ENCODE assay signal across 10 mouse cellular contexts in the genomic region with DNA sequence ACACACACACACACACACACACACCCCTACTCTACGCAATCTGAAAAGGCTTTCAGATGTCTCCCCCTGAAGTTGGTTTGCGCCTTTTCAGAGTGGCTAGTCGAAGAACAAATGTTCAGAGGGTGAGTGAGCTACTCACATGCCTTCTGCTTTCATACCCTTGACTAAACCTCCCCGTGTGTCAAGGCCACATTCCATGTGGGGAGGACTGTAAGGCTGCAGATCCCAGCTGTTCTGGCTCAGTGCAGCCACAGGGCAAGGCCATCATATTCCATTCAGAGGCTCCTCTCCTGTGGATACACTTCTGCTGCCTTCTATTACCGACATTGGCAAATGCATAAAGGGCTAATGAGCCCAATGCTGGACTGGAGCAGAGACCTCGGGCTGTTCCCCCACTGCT. TPM values are rescaled to one million over a fixed set of nuclear protein-coding genes. Genes with fewer than 3 reads are reported as not detected.
A peak's percentile ranks its signal among the peaks of the same experiment; 100 is the strongest.
DNase-seq lines count a peak whose midpoint lies in the region; ATAC-seq and TF ChIP-seq lines count a peak whose summit lies in the region.
"Had no signal": no experiment of that assay in that cellular context is flagged by ENCODE, and none has a peak within 500 bp of the region (broad histone marks: within the 10 kb centered on the region; RNA-seq: fewer than 3 reads in every experiment).

No protein-coding gene starts in this region.

- WGBS in stomach, embryonic 15.5 days: 63% methylated on average over 6 of the region's 6 CpGs
- 69% methylated on average over 6 of the region's 6 CpGs for WGBS in stomach, postnatal 0 days
- 56% methylated on average over 6 of the region's 6 CpGs for WGBS in limb, embryonic 15.5 days

- H3K4me3 ChIP-seq in stomach, embryonic 15.5 days (replicated peaks): no peak overlapping the region
- no peak overlapping the region for H3K4me3 ChIP-seq in stomach, postnatal 0 days (ENCODE audit: low read depth, low read length)
- H3K4me3 ChIP-seq in limb, embryonic 15.5 days: no peak overlapping the region
- H3K4me3 ChIP-seq: hindbrain, embryonic 13.5 days had no signal

- peak overlapping the region; percentile 7; the same call in 1 of the 2 replicates for H3K27ac ChIP-seq in stomach, embryonic 15.5 days
- no peak overlapping the region for H3K27ac ChIP-seq in stomach, postnatal 0 days (replicated peaks)
- H3K27ac ChIP-seq in limb, embryonic 15.5 days: peak overlapping the region; percentile 88
- H3K27ac ChIP-seq: hindbrain, embryonic 13.5 days had no signal

- no peak overlapping the region for H3K4me2 ChIP-seq in stomach, embryonic 15.5 days
- H3K4me2 ChIP-seq in stomach, postnatal 0 days (replicated peaks; ENCODE audit: low read depth): no peak overlapping the region
- no peak overlapping the region for H3K4me2 ChIP-seq in limb, embryonic 15.5 days
- H3K4me2 ChIP-seq: hindbrain, embryonic 13.5 days had no signal

- H3K27me3 ChIP-seq in stomach, embryonic 15.5 days (replicated peaks): no peaks in the 10 kb centered on the region
- H3K27me3 ChIP-seq in stomach, postnatal 0 days (ENCODE audit: control insufficient read depth, insufficient read depth, low read length): no peaks in the 10 kb centered on the region
- H3K27me3 ChIP-seq in limb, embryonic 15.5 days: no peaks in the 10 kb centered on the region
- H3K27me3 ChIP-seq: hindbrain, embryonic 13.5 days had no signal

- TF ChIP-seq CTCF in stomach, postnatal 0 days (IDR thresholded peaks at IDR 0.05; ENCODE audit: low read depth): no peak

- no peaks in the 10 kb centered on the region for H3K9me3 ChIP-seq in stomach, embryonic 15.5 days
- H3K9me3 ChIP-seq in stomach, postnatal 0 days (ENCODE audit: control insufficient read depth, low read length): no peaks in the 10 kb centered on the region
- no peaks in the 10 kb centered on the region for H3K9me3 ChIP-seq in limb, embryonic 15.5 days
- H3K9me3 ChIP-seq: hindbrain, embryonic 13.5 days had no signal

- TF ChIP-seq EP300 in stomach, postnatal 0 days (optimal IDR thresholded peaks at IDR 0.05): no peak

- ATAC-seq in stomach, embryonic 15.5 days (ENCODE audit: insufficient read depth, low FRiP score, low read depth): no peak
- no peak; the same call in 1 of the 2 replicates for ATAC-seq in stomach, postnatal 0 days (ENCODE audit: low FRiP score, low TSS enrichment)
- no peak for ATAC-seq in limb, embryonic 15.5 days (ENCODE audit: insufficient number of reproducible peaks, low FRiP score, low TSS enrichment, low read depth)

- H3K4me1 ChIP-seq in stomach, embryonic 15.5 days: 0 out of 2 replicates have a peak, but pooled peaks cover 5% of the 10 kb centered on the region
- H3K4me1 ChIP-seq in stomach, postnatal 0 days (replicated peaks; ENCODE audit: control insufficient read depth, insufficient read depth): peaks cover 2% of the 10 kb centered on the region; the same call in 1 of the 2 replicates
- peaks cover 59% of the 10 kb centered on the region for H3K4me1 ChIP-seq in limb, embryonic 15.5 days
- H3K4me1 ChIP-seq: hindbrain, embryonic 13.5 days had no signal

- no peak overlapping the region for H3K9ac ChIP-seq in stomach, embryonic 15.5 days
- H3K9ac ChIP-seq in stomach, postnatal 0 days (ENCODE audit: low read length): no peak overlapping the region
- H3K9ac ChIP-seq in limb, embryonic 15.5 days: no peak overlapping the region
- H3K9ac ChIP-seq: hindbrain, embryonic 13.5 days had no signal

- no peaks in the 10 kb centered on the region for H3K36me3 ChIP-seq in stomach, embryonic 15.5 days
- no peaks in the 10 kb centered on the region for H3K36me3 ChIP-seq in stomach, postnatal 0 days (ENCODE audit: control insufficient read depth, insufficient read depth, low read length)
- peaks cover 2% of the 10 kb centered on the region; the same call in 1 of the 2 replicates for H3K36me3 ChIP-seq in limb, embryonic 15.5 days
- H3K36me3 ChIP-seq: hindbrain, embryonic 13.5 days had no signal

- DNase-seq in heart, adult 11 months: peak; percentile 95
- no peak for DNase-seq in heart, postnatal 4 days
- DNase-seq in stomach, postnatal 0 days (ENCODE audit: low spot score): no peak
- peak; percentile 74 for DNase-seq in testis, postnatal 14 days (ENCODE audit: low spot score)
- no peak for DNase-seq in layer of hippocampus, postnatal 36 days
- no peak for DNase-seq in right cerebral cortex, adult 18-20 months
- DNase-seq: thymus, adult 2 months had no signal

RNA-seq across cellular contexts. Expression of gene Fgf2, which starts 30.3 kb away (rescaled TPM):
- total RNA-seq in heart, postnatal 4 days (2021): 1 to 10 TPM; 3.2 to 3.5 TPM
- 2.0 and 2.1 TPM in 2 replicates for polyA plus RNA-seq in stomach, embryonic 15.5 days (2015; fragmentation: Nextera tagmentation; extraction: Ambion mirVana)
- polyA plus RNA-seq in stomach, postnatal 0 days (2015; fragmentation: Nextera tagmentation; extraction: Ambion mirVana): 1.1 and 1.2 TPM in 2 replicates
- polyA plus RNA-seq in limb, embryonic 15.5 days (2015; fragmentation: Nextera tagmentation; extraction: Ambion mirVana): 5.6 and 7.5 TPM in 2 replicates
- total RNA-seq in layer of hippocampus, postnatal 36 days (2021): 1 to 10 TPM; 7.3 to 8.5 TPM

RNA-seq across cellular contexts. Expression of gene Spata5, which starts 41.3 kb away (rescaled TPM):
- total RNA-seq in heart, postnatal 4 days (2021): 10 to 100 TPM; 25.4 to 28.9 TPM
- polyA plus RNA-seq in stomach, embryonic 15.5 days (2015; fragmentation: Nextera tagmentation; extraction: Ambion mirVana): 28.7 and 29.0 TPM in 2 replicates
- 14.3 and 14.8 TPM in 2 replicates for polyA plus RNA-seq in stomach, postnatal 0 days (2015; fragmentation: Nextera tagmentation; extraction: Ambion mirVana)
- polyA plus RNA-seq in limb, embryonic 15.5 days (2015; fragmentation: Nextera tagmentation; extraction: Ambion mirVana): 33.9 and 36.1 TPM in 2 replicates
- 10 to 100 TPM; 19.6 to 26.2 TPM for total RNA-seq in layer of hippocampus, postnatal 36 days (2021)

RNA-seq across cellular contexts. Expression of gene Nudt6, which starts 41.6 kb away (rescaled TPM):
- 10 to 100 TPM; 15.0 to 15.1 TPM for total RNA-seq in heart, postnatal 4 days (2021)
- polyA plus RNA-seq in stomach, embryonic 15.5 days (2015; fragmentation: Nextera tagmentation; extraction: Ambion mirVana): 8.3 and 8.6 TPM in 2 replicates
- polyA plus RNA-seq in stomach, postnatal 0 days (2015; fragmentation: Nextera tagmentation; extraction: Ambion mirVana): 9.2 and 10.8 TPM in 2 replicates
- 4.9 and 5.0 TPM in 2 replicates for polyA plus RNA-seq in limb, embryonic 15.5 days (2015; fragmentation: Nextera tagmentation; extraction: Ambion mirVana)
- total RNA-seq in layer of hippocampus, postnatal 36 days (2021): 1 to 10 TPM; 4.5 to 5.4 TPM

Comparison
In these comparisons a context has a peak if more than half of its experiments do, and no peak if none do; other contexts are left out.
1. DNase-seq: peak in heart, adult 11 months (single experiment) and testis, postnatal 14 days (single experiment); none in heart, postnatal 4 days (single experiment), stomach, postnatal 0 days (single experiment), layer of hippocampus, postnatal 36 days (0 of 2) and right cerebral cortex, adult 18-20 months (single experiment).